Mouse (Mus musculus): Measurements from ENCODE around the gene Toe1. TPM values are rescaled to one million over a fixed set of nuclear protein-coding genes. Genes with fewer than 3 reads are reported as not detected.
A peak's percentile ranks its signal among the peaks of the same experiment; 100 is the strongest.
"Not testable (repeated sequence)": the region's sequence is repeated elsewhere in the genome, so short reads cannot be mapped to it uniquely, and the experiment has no call there.

Gene Toe1
- total RNA-seq (2021): 1 to 10 TPM; 5.5 to 7.3 TPM
- long read RNA-seq, experiment 1, partial matches to known transcripts: 0 of 1 reads
- long read RNA-seq, experiment 1, other reads (novel, unspliced or antisense): 0 of 1 reads
- long read RNA-seq, experiment 2: 0 reads

DNA sequence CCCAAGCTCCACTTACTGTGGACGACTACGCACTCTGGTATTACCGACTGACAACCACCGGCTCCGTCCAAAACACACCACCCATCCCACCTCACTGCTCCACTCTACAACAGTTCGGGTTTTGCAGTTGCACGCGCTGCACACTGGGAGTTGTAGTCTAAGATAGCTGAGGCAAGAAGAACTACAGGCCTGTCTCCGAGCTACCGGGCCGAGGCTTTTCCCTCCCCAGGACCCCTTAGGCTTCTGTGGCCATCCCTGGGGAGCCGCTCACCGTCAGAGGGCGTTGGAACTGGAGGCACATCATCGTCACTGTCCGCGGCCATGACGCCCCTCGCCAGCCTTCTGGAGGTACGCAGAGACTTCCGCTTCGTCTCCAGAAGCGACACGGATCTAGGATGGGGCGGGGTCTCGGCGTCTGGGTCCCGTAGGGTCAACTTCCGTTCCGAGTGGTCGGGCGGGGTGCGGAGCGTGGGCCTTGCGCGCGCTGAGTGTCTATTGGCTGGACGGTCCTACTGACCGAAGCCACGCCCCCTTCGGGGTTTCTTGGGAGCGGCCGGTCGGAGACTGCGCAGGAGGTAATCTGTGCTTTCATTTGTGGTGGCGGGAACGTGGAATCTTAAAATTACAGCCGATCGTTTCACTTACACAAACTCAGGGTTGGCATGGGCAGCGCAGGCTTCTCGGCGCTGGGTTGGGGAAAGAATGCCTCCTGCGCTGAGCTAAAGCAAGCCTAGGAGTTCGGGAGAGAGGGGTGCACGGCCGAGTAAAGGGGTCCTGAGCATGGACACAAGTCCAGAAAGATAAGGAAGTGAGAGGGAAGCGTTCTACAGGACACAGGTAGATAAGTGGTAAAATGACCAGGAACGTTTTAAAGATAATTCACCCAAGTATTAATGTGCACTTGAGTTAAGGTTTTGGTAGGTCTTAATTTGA, at the start of gene Toe1, which contains the start of gene Mutyh:
Toe1 (minus strand) TSS at position 444 of the 933 bp plus-strand sequence.
Mutyh (plus strand) TSS at position 527 of the 933 bp plus-strand sequence.
- peak; percentile 93 to 97 for DNase-seq

DNA sequence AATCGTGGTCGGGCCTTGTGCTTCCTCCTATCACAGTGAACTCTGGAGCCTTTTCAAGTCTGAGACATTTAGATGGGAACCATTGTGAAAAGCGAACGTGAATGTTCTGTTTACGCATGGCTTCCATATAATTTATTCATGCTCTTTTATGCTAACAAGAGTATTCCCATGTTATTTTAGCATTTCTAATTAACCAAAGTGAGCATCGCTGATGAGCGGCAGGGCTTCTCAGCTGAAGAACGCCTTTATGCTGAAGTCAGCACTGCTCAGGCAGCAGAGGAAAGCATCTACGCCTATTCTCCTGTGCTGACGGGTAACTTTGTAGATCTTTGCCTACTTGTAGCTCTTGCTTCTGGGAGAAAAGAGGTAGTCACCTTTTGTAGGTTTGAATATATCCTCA, 49.8 kb upstream of the Toe1 start:
- no peak for DNase-seq

DNA sequence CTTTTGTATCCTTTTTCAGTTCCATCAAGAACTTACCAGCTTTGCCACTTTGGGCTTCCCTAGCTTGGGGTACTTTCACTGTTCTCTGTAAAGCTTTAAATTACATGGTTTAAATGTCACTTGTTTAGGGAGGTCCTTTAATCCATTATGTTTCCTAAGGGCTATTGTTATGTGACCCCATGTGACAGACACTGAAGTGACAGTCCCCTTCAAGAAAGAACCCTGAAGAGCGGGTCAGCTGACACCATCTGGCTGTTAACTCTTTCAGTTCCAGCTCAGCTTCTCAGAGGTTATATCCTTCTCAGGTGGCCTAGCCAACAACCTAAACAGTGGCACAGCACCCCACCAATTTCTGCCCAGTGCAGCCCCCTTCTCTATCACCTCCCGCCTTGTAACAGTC, 46.8 kb upstream of the Toe1 start:
- DNase-seq: no peak

DNA sequence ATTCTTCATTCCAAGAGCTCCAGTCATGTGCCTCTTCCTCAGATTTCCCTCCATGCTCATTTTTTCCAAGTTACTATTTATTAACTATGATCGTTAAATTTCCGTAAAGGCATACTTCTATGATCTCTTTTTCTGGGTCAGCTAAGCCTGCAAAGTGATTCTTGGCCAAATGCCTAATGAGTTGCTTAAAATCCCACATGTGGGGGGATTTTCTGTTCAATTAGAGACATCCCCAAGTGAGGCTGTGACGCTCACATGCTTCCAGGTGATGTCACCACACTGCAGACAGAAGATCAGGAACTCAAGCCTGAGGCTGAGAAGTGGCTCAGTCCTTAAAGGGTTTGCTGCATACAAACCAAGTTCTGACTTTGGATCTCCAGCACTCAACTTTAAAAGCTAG, 42.5 kb upstream of the Toe1 start:
- DNase-seq: no peak

DNA sequence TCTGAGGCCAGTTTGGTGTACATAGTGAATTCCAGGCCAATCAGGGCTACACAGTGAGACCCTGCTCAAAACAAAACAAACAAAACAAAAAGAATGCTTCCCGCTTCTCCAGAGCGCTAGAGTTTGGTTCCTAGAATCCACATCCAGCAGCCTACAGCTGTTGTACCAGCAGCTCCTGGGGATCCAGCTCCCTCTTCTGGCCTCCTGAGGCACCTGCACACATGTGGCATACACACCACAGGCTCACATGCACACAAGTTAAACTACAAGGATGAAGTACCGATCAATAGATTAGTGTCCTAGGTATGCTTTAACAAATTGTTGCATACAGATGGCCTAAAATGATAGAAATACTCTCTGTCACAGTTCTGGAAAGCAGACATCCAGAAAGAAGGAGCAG, 36.9 kb upstream of the Toe1 start:
- DNase-seq: no peak

DNA sequence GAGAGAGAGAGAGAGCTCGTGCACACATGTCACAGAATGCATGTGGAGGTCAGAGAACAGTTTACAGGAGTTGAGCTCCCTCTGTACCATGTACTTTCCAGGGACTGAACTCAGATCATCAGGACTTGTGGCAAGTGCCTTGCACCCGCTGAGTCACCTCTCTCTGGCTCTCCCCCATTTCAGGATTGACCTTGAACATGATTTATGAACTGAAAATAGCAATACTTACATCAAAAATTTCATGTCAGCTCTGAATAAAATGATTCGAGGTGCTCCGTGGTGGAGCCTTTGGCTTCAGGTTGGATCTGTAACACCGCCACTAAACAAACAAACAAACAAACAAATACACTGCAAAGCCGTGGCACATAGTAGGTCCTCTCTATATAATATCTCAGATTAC, 33.4 kb upstream of the Toe1 start:
- no peak for DNase-seq

DNA sequence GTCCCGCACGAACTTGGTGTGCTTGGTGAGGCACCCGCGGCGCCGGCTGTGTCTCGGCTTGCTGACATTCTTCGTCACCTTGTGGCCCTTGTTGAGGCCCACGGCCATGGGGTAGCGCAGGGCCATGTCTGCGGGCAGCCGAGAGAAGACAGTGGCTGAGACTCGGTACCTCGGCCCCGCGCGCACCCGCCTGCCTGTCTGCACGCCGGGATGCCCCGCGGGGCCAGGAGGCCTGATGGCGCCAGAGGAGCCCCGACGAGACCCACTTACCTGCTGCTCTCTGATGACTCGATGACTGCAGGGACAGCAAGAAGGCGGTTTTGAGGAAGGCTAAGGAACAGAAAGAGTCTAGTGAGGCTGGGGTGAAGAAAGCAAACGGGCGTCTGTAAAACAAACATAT, 32.7 kb upstream of the Toe1 start:
- DNase-seq: not testable (repeated sequence)

DNA sequence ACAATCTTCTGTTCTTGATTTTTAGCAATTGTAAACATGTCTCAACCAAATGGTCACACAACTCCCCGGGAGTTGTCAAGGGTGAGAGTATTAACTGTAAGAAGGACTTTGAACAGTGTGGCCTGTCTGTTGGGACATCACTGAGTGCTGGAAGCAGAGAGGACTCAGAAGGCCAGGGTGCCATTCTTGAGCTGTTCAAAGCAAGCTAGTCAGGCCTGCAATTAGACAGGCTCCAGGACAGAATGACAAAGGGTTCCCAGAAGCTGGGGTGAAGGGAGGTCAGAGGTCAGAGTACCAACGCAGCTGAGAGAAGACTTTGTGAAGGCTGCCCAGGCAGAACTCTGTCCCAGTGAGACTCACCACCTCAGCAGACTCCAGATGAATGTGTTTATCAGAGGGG, 31.6 kb upstream of the Toe1 start:
- DNase-seq: no peak

DNA sequence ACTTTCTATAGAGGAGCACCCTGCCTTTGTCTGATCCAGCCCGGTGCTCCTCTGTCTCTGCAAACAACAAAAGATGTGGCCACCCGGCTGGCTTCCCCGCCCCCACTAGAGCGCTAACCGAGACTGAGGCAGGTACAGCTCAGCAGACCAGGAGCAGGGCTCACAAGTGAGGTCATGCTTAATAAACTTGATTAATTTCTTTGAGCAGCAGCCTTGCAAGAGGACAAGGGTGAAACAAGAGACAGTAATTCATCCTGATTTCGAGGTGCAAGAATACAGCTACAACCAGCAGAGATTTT, 22.6 kb upstream of the Toe1 start:
- no peak for DNase-seq

DNA sequence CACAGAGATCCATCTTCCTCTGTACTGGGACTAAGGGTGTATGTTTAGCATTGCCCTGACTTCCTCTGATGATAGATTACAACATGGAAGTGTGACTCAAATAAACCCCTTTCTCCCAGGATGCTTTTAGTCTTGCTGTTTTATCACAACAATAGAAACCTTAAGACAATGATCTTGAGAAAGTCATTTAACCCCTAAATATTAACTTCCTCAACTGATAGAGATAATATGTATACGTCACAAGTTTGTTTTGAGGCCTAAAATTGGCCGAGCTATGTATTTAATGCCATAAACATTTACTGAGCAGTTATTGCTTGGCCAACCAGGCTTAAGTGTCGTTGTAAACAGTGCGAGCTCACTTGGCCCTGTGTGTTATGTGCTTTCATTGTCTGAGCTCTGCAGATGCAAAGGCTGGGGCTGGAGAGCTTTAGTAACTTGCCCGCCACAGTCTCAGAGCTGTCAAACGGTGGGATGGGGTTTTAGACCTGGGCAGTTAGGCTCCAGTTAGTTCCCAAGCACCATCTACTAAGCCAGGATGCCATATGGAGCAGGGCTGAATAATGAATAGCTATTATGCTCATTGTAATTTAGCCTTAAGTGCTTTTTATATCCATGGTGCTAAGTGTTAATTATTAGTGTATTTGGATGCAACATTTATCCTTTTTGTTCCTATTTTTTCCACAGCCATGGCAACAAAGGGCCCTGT, 22.1 kb upstream of the Toe1 start:
- no peak for DNase-seq

DNA sequence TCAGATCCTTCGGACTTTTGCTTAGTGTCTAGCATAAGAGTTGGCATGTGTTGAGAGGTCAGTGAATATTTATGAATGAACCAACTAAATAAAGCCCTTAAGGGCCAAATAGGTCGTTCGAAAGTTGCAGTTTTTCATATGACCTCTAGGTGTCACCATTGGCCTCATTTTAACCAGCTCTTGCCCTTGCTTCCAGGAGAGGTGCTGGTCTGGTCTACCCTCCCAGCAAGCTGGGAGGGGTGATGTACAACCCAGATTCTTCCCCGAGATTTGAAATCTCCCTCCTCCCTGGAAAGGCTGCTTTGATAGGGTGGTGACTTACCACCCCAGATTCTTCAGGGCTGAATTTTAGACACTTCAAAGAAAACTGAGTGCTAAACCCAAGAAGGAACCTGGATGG, 20.4 kb upstream of the Toe1 start:
- peak; percentile 44 to 50 for DNase-seq

DNA sequence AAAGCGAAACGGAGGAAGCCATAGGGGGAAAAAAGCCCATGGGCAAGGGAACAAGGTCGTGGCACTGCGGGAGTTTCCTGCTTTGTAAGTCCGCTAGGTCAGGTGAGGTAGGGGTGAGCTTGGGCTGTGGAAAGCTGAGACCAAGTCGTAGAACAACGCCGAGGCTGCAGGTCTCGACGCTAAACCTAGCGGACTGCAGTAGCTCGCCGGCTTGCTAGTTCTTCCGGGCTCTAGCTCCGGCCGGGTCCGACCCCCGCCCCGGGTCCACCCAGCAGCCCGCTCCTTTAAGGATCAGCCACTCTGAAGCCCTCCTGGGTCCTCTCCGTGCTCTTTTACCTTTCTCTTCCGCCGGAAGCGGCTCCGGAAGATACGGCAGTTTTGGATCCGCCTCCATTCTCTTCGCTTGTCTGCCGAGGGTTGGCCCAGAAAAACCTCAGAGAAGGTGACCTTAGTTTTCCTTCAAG, 17.1 kb upstream of the Toe1 start:
- peak; percentile 82 to 84 for DNase-seq

DNA sequence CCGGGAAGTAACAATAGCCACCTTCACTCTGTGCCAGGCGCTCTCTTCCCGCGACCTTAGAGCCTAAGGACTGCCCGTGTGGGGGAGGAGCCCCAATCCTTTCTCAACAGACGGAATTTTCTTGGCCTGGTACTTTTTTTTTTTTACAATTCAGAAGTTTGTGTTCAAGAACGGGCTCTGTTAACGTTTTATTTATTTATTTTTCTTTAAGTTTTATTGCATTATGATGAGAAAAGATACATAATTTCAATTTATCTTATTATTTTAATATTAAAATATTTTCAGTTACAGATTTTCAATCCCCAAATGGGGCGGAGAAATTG, 14.2 kb upstream of the Toe1 start, which contains the start of gene Hpdl:
Hpdl (minus strand) TSS at position 14 of the 323 bp plus-strand sequence.
- no peak for DNase-seq

DNA sequence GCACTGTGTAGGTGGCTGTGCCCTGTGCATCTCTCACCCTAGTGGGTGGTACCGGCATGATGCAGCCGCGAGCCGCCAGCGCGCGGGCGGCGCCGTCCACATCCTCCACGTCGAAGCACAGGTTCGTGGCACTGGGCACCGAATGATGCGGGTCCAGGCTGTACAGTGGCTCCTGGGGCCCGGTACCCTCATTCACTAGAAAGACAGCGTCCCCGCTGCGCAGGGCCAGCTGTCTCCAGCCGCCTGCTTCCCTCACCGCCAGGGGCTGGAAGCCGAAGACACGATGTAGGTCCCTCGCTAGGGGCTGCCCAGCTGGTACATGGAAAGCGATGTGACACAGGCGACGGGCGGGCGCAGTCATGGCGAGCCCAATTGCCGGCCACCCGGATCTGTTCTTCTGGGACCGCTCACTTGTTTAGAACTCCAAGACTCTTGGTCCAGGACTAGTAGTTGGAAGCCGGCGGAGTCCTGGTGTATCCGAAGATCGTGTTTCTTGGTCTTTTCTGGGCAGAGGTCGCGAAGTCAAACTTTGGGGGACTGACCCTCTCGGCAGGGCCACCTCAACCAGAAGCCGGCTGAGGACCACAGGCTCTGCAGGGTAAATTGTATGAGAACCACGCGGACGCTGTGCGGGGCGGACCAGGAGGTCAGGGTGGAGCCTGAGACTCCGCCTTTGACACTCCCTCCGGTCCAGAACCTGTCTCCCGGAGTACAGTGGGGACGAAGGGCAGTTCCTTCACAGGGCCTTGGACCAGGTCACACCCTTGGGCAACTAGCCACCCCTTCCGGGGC, 13.7 kb upstream of the Toe1 start:
- DNase-seq: peak; percentile 84 to 88

DNA sequence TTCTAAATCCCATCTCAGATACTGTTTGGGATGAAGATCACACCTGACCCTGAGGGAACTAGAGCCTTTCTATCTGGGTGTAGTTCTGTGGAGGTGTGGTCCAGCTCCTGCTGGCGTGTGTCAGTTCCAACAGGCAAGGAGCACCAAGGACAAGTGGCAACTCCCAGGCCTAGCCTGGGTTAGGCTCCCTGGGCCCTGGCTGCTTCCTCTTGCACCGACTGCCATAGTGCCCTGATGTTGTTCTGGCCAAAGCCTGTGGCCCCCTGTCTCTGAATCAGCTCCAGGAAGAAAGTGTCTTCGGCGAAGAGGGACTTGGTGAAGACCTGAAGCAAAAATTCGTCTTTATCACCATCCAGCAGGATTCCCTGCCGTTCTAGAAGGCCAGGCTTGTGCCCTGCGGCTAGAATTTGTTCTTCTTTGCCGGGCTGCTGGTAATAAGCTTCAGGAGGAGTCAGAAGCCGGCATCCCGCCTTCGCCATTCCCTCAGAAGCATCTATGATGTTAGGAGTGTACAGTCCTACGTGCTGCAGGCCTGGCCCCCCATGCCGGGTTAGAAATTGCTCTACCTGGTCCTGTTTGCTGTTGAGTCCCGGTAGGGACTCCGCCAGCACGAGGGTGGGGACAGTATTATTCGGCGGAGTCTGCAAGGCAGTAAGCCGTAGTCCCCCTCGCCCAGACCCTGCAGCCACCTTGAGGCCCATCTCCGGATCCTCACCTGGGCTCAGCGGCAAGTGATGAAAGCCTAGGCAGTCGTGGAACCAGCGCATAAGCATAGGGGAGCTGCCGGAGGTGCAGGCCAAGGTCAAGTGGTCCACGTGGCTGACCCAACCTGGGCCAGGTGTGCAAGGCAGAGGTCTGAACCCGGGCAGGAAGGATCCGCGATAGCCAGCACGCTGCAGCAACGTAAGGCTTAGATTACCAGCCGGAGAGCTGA, 12.8 kb upstream of the Toe1 start:
- no peak for DNase-seq

DNA sequence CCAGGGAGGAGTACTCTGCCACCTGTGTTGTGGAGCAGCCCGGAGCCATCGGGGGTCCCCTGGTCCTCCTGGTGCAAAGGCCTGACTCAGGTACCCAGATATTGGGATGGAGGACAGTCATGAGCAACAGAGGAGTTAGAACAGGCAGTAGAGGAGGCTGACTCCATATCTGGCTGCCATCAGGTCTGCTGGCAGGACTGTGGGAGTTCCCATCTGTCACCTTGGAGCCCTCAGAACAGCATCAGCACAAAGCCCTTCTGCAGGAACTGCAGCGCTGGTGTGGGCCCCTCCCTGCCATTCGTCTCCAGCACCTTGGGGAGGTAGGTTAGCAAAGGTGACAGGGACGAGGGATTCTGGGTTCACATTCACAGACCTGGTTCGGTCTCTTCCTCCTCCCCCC, 10.0 kb upstream of the Toe1 start:
- no peak for DNase-seq

DNA sequence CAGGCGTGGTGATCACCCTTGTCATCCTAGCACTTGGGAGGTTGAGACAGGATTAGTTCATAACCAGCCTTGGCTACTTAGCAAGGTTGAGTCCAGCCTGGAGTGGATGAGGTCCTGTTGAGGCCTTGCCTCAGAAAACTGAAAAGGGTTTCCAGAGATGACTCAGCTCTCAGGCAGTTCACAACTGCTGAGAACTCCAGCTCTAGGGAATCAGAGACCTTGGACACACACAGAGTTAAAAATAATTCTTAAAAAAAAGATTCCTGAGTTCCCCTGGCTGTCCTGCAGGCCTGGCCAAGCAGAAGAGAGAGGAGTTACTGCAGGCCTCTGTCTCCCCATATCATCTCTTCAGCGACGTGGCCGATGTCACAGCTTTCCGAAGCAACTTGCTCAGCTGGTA, 7.8 kb upstream of the Toe1 start:
- DNase-seq: no peak

DNA sequence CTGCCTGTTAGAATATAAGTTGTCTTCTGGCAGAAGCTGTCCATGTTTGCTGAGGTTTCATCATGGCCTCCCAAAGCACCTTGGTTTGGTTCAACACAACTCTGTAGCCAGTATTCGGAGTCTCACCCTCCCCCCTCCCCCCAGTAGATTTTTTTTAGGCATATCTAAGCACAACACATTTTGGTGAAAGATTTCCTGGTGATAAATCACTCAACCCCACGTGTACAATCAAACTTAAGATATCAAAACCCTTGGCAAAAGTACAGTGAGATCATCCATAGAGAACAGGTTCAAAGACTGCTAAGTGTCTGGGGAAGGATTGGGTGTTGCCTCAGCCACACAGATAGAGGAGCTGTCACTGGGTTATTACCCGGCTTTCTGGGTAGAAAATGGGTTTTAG, 3.6 kb upstream of the Toe1 start:
- DNase-seq: no peak

DNA sequence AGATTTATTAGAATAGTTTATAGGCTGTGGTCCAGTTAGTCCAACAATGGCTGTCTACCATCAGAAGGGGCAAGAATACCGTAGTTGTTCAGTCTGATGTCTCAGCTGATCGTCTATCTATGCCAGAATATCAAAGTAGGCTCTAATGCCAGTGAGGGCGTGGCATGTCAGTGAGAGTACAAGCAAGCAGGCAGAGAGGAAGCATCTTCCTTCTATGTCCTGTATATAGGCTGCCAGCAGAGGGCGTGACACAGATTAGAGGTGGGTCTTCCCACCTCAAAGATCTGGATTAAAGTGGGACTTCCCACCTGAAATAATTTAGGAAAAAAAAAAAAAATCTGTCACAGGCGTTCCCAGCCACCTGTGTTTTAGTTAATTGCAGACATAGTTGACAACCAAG, 7.5 kb downstream of the Toe1 start:
- DNase-seq: no peak

DNA sequence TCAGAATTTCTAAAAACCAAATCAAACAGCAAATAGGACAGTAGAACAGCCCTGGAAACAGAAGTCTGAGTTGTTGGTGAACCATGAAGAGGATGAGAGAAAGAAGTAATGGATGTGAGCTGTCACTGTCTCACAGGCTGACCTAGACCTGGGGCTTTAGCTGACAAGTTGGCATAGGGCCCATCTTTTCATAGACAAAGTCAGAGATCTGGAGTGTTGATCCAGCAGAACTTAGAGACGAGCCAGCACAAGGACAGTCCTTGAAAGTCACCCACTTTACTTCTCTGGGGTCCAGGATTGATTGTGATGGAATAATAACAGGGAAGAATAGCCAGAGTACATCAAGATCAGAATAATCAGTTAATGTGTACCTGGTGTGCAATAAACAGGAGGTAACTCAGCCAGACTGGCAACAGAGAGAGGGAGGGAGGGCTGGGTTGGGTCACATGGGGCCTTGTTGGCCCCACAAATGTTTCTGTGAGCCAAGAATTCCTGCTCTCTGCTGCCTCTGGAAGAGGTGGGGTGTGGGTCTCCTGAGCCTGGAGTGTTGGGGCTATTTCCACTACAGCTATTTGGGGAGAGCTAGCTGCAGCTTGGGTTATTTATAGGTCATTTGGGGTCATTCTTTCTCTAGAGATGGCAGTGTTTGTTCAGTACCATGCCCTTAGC, 10.9 kb downstream of the Toe1 start:
- peak; percentile 55 to 71 for DNase-seq

DNA sequence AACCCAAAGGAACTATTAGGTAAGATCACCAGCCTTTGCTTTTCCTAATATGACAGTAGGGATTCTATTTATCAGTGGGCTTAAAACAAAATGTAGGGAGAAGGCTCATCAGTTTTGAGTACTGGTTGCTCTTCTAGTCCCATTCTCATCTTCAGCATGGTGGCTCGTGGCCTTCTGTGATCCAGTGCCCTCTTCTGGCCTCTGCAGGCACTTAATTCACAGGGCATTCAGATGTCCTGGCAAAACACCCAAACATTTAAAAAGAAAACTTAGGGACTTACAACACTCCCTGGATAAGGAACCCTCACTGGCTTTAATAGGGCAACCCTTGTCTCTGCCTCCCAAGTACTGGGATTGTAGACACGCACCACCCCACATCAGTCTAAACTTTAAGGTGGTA, 13.2 kb downstream of the Toe1 start:
- no peak for DNase-seq
